Mouse (Mus musculus) hindbrain, embryonic 14.5 days (tissue): Measurements from ENCODE around the gene Grxcr1. TPM values are rescaled to one million over a fixed set of nuclear protein-coding genes. Genes with fewer than 3 reads are reported as not detected.

ENCODE experiments used
- ATAC-seq: fragments of 200-750 bp; cut with Nextera tagmentation; 2 replicates; pipeline ENCODE4 v1.8.0; 2017; ENCODE audit warnings: moderate number of reproducible peaks, mild to moderate bottlenecking, moderate TSS enrichment, moderate library complexity; ENCODE audit not compliant: low FRiP score
- DNase-seq: peaks from one replicate; pipeline ENCODE4 v3.0.0-alpha.2; 2015; ENCODE audit warnings: low spot score
- H3K27ac ChIP-seq: fragments of 300-500 bp; sonication (generic); 2 replicates; pipeline ENCODE4 v1.5.1; 2014; ENCODE audit warnings: mild to moderate bottlenecking, moderate library complexity
- H3K27me3 ChIP-seq: fragments of 300-500 bp; sonication (generic); 2 replicates; pipeline ENCODE4 v1.6.1; 2014; ENCODE audit warnings: mild to moderate bottlenecking, low read length, mixed read lengths; ENCODE audit not compliant: control insufficient read depth, insufficient read depth
- H3K36me3 ChIP-seq: fragments of 300-500 bp; sonication (generic); replicated peaks from 2 replicates; pipeline ENCODE4 v1.6.1; 2014; ENCODE audit not compliant: control insufficient read depth, insufficient read depth
- H3K4me1 ChIP-seq: fragments of 300-500 bp; sonication (generic); replicated peaks from 2 replicates; pipeline ENCODE4 v1.6.1; 2014; ENCODE audit warnings: antibody characterized with exemption, low read length, mixed read lengths; ENCODE audit not compliant: control insufficient read depth, insufficient read depth
- H3K4me2 ChIP-seq: fragments of 300-500 bp; sonication (generic); replicated peaks from 2 replicates; pipeline ENCODE4 v1.6.1; 2014; ENCODE audit warnings: mild to moderate bottlenecking, moderate library complexity
- H3K4me3 ChIP-seq: fragments of 300-500 bp; sonication (generic); replicated peaks from 2 replicates; pipeline ENCODE4 v1.5.1; 2014; ENCODE audit warnings: mild to moderate bottlenecking, low read length
- H3K9ac ChIP-seq: fragments of 300-500 bp; sonication (generic); 2 replicates; pipeline ENCODE4 v1.6.1; 2014
- H3K9me3 ChIP-seq: fragments of 300-500 bp; sonication (generic); 2 replicates; pipeline ENCODE4 v1.6.1; 2016; ENCODE audit warnings: low read length; ENCODE audit not compliant: control insufficient read depth
- WGBS: fragments of 180-500 bp; shearing (Covaris S2); extraction: QIAGEN DNeasy Blood & Tissue Kit; methylation state at CpG from one replicate; pipeline ENCODE4 v1.1.7; 2014; 5-methylcytosine and 5-hydroxymethylcytosine counted together
- polyA plus RNA-seq: library from polyadenylated mRNA; unstranded; fragments of >200 nt; fragmentation: Nextera tagmentation; extraction: Ambion mirVana; gene quantifications from 2 replicates; pipeline ENCODE4 v1.2.1, GENCODE M21; 2014

The Grxcr1 gene
- polyA plus RNA-seq, 1 experiment from 2014 or later: not detected

DNA sequence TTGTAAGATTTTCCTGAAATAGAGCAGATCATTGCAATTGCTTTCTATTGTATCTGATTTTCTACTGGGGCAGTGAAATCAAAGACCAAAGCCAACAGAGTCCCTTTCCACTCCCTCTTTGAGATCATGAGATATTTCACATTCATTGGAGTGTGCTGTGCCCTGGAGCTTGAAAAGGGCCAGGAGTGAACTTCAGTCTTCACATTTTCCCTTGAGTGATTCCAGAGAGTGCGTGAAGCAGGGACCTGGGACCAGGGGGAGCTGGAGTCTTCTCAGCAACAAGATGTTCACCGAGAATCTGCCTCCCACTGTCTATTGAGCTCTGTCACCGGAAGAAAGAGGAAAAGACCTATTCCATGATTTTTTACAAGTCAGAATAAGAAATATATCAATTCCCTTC, 91.2 kb downstream of the Grxcr1 start:
- ATAC-seq (no peak), DNase-seq (no peak)
- no peaks in the 10 kb centered on the region for H3K36me3 ChIP-seq
- no peak overlapping the region for H3K27ac ChIP-seq
- H3K27me3 ChIP-seq: no peaks in the 10 kb centered on the region
- no peaks in the 10 kb centered on the region for H3K4me1 ChIP-seq
- no peak overlapping the region for H3K4me2 ChIP-seq
- H3K9me3 ChIP-seq: no peaks in the 10 kb centered on the region
- no peak overlapping the region for H3K4me3 ChIP-seq
- WGBS: 60% methylated on average over 3 of the region's 3 CpGs
- H3K9ac ChIP-seq: no peak overlapping the region

DNA sequence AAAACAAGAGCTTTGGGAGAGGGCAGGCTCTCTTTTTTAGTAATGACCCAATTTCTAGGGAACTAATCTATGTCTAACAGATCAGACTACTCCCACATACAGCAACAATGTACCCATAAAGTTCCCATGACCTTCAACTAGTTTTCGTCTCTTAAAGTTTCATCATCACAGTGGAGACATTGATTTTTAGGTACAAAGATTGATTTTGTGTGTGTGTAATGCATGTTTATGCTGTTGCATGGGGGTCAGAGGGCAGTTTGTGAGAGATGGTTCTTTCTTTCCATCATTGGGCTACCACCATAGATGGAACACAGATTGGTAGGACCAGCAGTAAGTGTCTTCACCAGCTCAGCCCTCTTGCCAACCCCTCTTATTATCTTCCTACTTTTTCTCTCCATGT, 93.8 kb downstream of the Grxcr1 start:
- Histone ChIP-seq H3K4me1 (no peaks in the 10 kb centered on the region), H3K9ac (no peak overlapping the region), H3K27me3 (no peaks in the 10 kb centered on the region), H3K36me3 (no peaks in the 10 kb centered on the region), H3K9me3 (no peaks in the 10 kb centered on the region), H3K4me2 (no peak overlapping the region), H3K4me3 (no peak overlapping the region), H3K27ac (no peak overlapping the region)
- no peak for ATAC-seq
- WGBS: 97% methylated on average over 1 of the region's 1 CpGs
- no peak for DNase-seq

DNA sequence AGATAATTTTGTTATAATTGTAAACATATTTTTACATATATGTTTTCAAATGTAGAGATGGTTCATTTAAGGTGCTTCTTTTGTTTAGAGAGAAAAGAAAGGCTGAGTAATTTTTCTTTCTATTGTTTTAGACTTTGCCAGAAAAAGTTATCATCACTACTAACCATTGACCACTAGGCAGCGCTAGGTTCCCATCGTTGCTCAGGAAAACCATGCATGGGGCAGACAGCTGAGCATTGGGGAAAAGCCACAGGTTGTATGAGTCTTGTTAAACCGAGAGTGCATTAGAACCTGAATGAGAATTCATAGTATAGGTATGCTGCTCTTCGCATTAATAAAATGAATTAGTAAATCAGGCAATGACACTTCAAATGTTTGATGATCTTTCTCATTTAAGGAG, 96.8 kb downstream of the Grxcr1 start:
- Histone ChIP-seq H3K4me2 (no peak overlapping the region), H3K27ac (no peak overlapping the region), H3K9me3 (no peaks in the 10 kb centered on the region), H3K36me3 (no peaks in the 10 kb centered on the region), H3K9ac (no peak overlapping the region), H3K4me3 (no peak overlapping the region), H3K4me1 (no peaks in the 10 kb centered on the region), H3K27me3 (no peaks in the 10 kb centered on the region)
- DNase-seq: peak; percentile 75
- ATAC-seq: no peak
- 13% methylated on average over 4 of the region's 4 CpGs for WGBS

DNA sequence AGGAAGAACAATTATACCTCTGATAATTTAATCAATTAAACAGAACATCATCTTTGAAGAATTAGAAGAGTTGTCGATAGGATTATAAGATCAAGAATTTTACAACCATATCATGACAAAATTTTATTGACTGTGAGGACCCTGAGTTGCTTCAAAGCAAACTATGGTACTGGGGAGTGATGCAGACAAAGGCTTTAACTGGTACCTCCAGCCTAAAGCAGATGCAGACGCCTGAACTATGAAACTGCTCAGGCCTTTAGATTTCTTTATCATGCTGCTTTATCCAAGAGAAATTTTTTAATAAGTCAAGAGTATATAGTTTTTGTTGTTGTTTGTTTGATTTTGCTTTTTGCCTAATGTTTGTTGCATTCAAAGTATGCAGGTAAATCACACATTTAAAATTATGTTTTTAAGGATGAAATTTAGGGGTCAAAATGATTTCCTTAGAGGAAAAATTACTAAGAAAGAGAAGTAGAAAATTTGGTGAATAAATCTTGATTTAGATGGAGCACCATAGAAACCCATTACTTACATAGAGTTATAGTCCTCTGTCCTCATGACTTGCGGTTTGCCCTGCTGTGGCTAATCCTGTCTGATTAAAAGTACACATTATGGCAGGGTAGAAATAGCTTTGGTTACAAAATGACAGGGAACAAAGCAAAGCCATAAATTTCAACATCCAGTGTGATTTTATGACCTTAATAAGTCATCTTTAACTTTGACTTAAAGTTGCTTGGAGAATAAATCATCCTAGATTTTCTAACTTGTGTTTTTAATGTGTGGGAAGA, 97.4 kb downstream of the Grxcr1 start:
- no peaks in the 10 kb centered on the region for H3K27me3 ChIP-seq
- H3K9ac ChIP-seq: no peak overlapping the region
- no peak overlapping the region for H3K4me3 ChIP-seq
- no peaks in the 10 kb centered on the region for H3K9me3 ChIP-seq
- H3K4me1 ChIP-seq: no peaks in the 10 kb centered on the region
- no peak for DNase-seq
- ATAC-seq: no peak
- H3K27ac ChIP-seq: no peak overlapping the region
- H3K36me3 ChIP-seq: no peaks in the 10 kb centered on the region
- WGBS: 80% methylated on average over 3 of the region's 3 CpGs
- no peak overlapping the region for H3K4me2 ChIP-seq

DNA sequence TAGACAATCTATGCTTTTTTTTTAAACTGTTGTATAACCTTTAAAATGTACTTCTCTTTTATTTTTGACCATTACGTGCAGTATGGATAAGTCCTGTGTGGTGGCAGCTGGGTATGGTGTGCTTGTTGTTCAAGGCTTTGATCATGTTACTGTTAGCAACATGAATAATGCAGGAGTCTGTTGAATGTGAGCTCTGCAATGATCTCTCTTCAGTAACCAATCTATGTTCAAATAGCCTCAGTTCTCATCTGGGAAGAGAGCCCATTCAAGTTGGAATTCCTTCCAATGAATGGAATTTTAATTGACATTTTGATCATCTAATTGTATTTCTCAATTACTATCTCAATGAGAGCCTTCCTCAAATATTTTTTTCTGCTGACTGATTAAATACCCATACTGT, 115.2 kb downstream of the Grxcr1 start:
- Histone ChIP-seq H3K27ac (no peak overlapping the region), H3K36me3 (no peaks in the 10 kb centered on the region), H3K4me2 (no peak overlapping the region), H3K27me3 (no peaks in the 10 kb centered on the region), H3K4me1 (no peaks in the 10 kb centered on the region), H3K9me3 (no peaks in the 10 kb centered on the region), H3K9ac (no peak overlapping the region), H3K4me3 (no peak overlapping the region)
- ATAC-seq (no peak), DNase-seq (no peak)
- whole genome bisulfite sequencing: 50% methylated on average over 1 of the region's 1 CpGs

DNA sequence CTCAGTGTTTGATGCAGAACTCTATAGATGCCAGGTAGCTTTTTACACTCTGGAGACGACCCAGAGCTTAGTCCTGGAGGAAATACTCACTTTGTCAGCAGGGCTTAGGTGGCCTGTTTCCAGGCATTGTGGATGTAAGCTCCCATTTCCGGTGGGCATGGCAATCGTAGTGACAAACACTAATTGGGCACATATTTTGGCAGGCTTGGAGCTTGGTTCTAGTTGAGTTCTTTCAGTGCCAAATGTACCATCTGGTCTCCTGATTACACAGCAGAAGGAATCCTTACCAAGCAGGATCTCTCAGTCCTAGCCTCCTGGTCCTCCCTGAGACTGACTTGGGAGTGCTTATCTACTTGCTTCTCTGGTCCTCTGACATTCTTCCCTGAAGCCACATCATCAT, 118.3 kb downstream of the Grxcr1 start:
- Histone ChIP-seq H3K4me1 (no peaks in the 10 kb centered on the region), H3K27ac (no peak overlapping the region), H3K9ac (no peak overlapping the region), H3K4me3 (no peak overlapping the region), H3K4me2 (no peak overlapping the region), H3K9me3 (no peaks in the 10 kb centered on the region), H3K27me3 (no peaks in the 10 kb centered on the region), H3K36me3 (no peaks in the 10 kb centered on the region)
- peak; percentile 60; the same call in 1 of the 2 replicates for ATAC-seq
- peak; percentile 50 for DNase-seq
- WGBS: 62% methylated on average over 3 of the region's 3 CpGs

DNA sequence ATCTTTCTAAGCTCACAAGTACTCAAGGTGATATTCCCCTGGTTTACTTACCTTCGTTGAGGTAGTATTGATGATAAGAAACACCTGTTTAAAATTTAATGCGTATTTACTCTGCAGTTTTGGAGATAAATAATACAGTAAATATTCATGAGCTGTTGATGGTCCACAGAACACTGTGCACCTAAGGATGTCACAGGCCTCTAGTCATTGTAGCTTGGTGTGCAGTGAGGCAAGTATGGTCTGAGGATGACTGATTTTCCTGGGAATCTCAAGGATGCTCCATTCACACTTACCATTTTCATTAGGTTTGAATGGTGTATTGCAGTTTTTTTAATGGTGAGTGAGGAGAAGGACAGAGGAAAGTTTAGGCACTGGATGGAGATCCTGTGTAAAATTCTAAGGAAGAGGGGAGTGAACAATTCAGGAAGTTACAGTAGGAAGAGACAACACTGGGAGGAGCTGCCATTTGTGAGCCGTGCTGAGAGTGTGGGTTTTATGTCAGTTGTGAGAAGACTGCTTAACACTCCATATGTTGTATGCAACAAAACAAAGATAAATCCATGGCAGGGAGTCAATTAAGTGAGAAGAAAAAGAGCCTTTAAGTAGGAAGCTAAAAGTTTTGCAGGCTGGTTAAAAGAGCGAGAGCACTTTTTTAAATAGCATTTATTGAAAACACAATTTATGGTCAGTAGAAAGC, 118.9 kb downstream of the Grxcr1 start:
- 87% methylated on average over 4 of the region's 4 CpGs for WGBS
- peak; percentile 17; the same call in 1 of the 2 replicates for ATAC-seq

DNA sequence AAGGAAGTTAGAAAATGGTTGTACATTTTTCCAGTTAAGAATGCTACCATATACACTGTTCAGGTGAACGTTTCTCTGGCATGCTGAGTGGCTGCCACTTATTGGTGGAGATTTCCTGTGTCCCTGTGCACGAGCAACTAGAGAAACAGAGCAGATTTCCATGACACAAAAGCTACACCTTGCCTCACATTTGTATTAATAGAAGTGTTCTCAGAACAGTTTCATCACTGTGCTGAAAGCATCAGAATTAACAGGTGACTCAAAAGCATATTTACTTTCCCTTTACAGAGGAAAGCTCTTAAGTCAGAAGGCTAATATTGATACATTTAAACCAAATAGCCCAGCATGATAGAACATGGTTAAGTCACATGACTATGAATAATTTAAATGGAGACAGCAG, 130.9 kb downstream of the Grxcr1 start:
- Histone ChIP-seq H3K4me2 (no peak overlapping the region), H3K27ac (no peak overlapping the region), H3K4me3 (no peak overlapping the region)

More for the DNA sequence above, 118.9 kb downstream of the Grxcr1 start:
- no peak overlapping the region for H3K9ac ChIP-seq
- no peaks in the 10 kb centered on the region for H3K9me3 ChIP-seq
- no peaks in the 10 kb centered on the region for H3K4me1 ChIP-seq
- no peak overlapping the region for H3K27ac ChIP-seq
- H3K4me3 ChIP-seq: no peak overlapping the region
- H3K36me3 ChIP-seq: no peaks in the 10 kb centered on the region
- no peaks in the 10 kb centered on the region for H3K27me3 ChIP-seq
- no peak for DNase-seq
- no peak overlapping the region for H3K4me2 ChIP-seq

DNA sequence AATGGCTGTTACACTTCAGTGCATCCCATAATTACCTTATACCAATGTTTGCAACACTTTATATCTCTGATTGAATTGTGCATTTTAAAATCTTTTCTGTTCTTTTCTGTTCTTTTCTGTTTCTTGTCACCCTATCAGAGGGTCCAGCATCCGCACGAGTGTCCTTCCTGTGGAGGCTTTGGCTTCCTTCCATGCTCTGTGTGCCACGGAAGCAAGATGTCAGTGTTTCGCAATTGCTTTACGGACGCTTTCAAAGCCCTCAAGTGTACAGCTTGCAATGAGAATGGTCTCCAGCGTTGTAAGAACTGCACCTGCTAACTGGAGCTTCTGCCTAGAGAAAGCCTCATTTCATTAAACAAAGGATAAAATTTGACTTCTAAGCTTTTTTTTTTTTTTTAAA, 134.3 kb downstream of the Grxcr1 start:
- 83% methylated on average over 7 of the region's 7 CpGs for WGBS
- no peak for ATAC-seq
- DNase-seq: no peak

More for the DNA sequence above, 130.9 kb downstream of the Grxcr1 start:
- no peak for ATAC-seq
- Histone ChIP-seq H3K9ac (no peak overlapping the region), H3K27me3 (no peaks in the 10 kb centered on the region), H3K4me1 (no peaks in the 10 kb centered on the region), H3K36me3 (no peaks in the 10 kb centered on the region), H3K9me3 (no peaks in the 10 kb centered on the region)
- 67% methylated on average over 2 of the region's 2 CpGs for WGBS
- DNase-seq: no peak

More for the DNA sequence above, 134.3 kb downstream of the Grxcr1 start:
- Histone ChIP-seq H3K4me3 (no peak overlapping the region), H3K4me2 (no peak overlapping the region), H3K9me3 (no peaks in the 10 kb centered on the region), H3K9ac (no peak overlapping the region), H3K36me3 (no peaks in the 10 kb centered on the region), H3K27me3 (no peaks in the 10 kb centered on the region), H3K4me1 (no peaks in the 10 kb centered on the region), H3K27ac (no peak overlapping the region)
